Mouse (Mus musculus) layer of hippocampus, postnatal 14 days (tissue): ENCODE measurements at regions not wholly inside any gene's neighbourhood (a gene's known extent, or its start where the extent isn't known, plus 50 kb on each side); places are given as distances from the start of the nearest gene placed in this dataset.

ENCODE experiments used
- DNase-seq, 2 experiments: peaks; one replicate each; pipeline ENCODE4 v3.0.0; 2021 to 2022; ENCODE audit warnings: low spot score in 2 of 2, mixed read lengths in 1 of 2

GRCm38 (mm10) chr2:174178801-174179200 lies 68.7 kb downstream of the Npepl1 start:
- no peak for DNase-seq

GRCm38 (mm10) chr2:174184797-174185196 lies 74.6 kb downstream of the Npepl1 start:
- no peak for DNase-seq

GRCm38 (mm10) chr2:174191071-174191470 lies 80.9 kb downstream of the Npepl1 start:
- no peak for DNase-seq

GRCm38 (mm10) chr2:174191516-174191915 lies 81.4 kb downstream of the Npepl1 start:
- no peak for DNase-seq

GRCm38 (mm10) chr2:174192026-174192425 lies 81.9 kb downstream of the Npepl1 start:
- no peak for DNase-seq

- DNase-seq = peak in 1 of 2 experiments; percentile 9
These were observed 83.4 kb downstream of the Npepl1 start for GRCm38 (mm10) chr2:174193506-174193905.

- DNase-seq = no peak
These were observed 85.5 kb downstream of the Npepl1 start for GRCm38 (mm10) chr2:174195651-174196050.

- no peak for DNase-seq
These were observed 86.6 kb downstream of the Npepl1 start for GRCm38 (mm10) chr2:174196696-174197215.

- no peak for DNase-seq
These were observed 86.7 kb upstream of the Gnas start for GRCm38 (mm10) chr2:174197306-174197945.

- peak; percentile 17 to 57 for DNase-seq
These were observed 85.6 kb upstream of the Gnas start for GRCm38 (mm10) chr2:174198406-174198971.

GRCm38 (mm10) chr2:174199961-174200862 lies 83.9 kb upstream of the Gnas start:
- no peak for DNase-seq

- DNase-seq = no peak
These were observed 80.7 kb upstream of the Gnas start for GRCm38 (mm10) chr2:174203412-174203811.

- DNase-seq = no peak
These were observed 72.4 kb upstream of the Gnas start for GRCm38 (mm10) chr2:174211681-174212080.

GRCm38 (mm10) chr2:174226660-174227059 lies 57.5 kb upstream of the Gnas start:
- no peak for DNase-seq
